Mouse (Mus musculus) v-Abl transformed pro-B cells (cell line): ENCODE results near the gene Unc13d.

Source experiments
- in situ Hi-C, 2 experiments: fragments of 400-800 bp; cut with MboI; formaldehyde crosslinking; loops; one replicate each; pipeline ENCODE4 v1.15.1; 2025; ENCODE audit not compliant: unreplicated experiment in 2 of 2

Unc13d gene

DNA sequence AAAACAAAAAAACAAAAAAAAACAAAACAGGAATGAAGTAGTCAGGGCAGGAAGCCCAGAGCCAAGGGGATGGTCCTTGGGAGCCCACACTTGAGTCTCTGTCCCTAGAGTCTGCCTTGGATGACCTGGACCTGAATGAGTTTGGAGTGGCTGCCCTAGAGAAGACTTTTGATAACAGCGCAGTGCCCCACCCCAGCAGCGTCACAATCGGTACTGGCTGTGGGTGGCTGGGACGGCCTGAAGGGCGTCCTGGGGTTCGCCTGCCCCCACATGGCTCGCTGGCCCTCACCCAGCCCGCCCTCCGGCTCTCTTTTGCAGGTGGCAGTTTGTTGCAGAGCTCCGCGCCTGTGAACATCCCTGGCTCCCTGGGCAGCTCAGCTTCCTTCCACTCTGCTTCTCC, 21.9 kb downstream of the Unc13d start:
- in situ Hi-C loops = no loop called here

DNA sequence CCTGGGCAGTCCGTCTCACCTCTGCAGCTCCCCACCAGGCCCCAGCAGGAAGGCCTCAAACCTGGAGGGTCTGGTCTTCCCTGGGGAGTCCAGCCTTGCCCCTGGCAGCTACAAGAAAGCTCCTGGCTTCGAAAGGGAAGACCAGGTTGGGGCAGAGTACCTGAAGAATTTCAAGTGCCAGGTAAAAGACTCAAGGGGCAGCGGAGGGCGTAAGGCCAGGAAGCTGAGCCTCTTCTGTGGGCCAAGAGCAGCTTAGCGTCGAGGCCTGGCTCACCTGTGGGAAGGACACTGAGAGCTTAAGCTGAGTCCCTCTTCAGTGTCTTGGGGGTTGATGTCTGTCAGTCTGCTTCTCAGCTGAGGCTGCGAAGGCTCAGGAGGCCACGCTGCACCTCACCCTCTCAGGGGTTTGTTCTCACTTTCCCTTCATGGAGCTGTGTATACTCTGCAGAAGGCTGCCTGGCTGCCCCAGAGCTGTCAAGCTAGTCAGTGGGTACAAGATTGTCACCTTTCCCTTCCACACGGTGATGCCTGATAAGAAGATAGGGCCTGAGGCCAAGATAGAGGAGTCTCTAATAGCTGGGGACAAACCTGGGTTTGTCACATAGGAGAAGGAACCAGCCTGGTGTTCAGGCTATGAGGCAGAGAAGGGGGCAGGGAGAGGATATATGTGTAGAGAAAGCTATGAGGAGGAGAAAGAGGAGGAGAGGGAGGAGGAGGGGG, 24.1 kb downstream of the Unc13d start:
- in situ Hi-C loops = no loop called here

DNA sequence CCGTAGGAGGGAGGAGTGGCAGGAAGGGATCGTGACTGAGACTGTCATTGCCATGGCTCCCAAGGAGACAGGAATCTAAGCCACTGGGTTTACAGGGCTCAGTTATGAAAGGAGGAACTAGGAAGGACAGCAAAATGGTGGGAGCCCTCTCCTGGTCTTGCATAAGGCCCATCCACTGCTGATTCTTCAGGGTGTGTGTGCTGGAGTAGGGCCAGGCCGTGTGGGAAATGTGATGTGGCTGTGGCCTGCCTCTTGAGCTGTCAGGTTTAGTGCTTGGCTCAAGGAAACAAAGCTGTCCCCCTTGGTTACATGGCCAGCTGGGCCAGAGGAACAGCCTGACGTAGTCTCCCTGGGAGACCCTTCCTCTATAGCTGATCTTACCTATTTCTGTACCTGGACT, 27.6 kb downstream of the Unc13d start:
- in situ Hi-C loops = no loop called here

DNA sequence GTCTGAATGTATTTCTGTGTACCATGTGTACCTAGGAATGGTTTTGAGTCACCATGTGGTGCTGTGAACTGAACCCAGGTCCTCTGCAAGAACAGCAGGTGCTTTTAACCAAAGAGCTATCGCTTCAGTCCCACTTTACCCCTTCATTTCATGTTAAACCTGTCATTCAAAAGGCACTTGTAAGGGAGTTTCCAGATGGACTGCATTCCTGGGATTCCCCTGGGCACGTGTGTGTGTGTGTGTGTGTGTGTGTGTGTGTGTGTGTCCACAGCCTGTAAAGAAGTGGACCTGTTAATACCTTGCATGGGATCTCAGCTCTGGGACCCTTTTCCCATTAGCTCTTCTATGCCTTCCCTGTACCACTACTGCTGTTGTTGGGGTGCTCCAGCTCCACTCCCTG, 28.2 kb downstream of the Unc13d start:
- in situ Hi-C loops = no loop called here

GRCm38 (mm10) chr11:116045173-116045572, 32.6 kb downstream of the Unc13d start:
- in situ Hi-C loops = no loop called here

DNA sequence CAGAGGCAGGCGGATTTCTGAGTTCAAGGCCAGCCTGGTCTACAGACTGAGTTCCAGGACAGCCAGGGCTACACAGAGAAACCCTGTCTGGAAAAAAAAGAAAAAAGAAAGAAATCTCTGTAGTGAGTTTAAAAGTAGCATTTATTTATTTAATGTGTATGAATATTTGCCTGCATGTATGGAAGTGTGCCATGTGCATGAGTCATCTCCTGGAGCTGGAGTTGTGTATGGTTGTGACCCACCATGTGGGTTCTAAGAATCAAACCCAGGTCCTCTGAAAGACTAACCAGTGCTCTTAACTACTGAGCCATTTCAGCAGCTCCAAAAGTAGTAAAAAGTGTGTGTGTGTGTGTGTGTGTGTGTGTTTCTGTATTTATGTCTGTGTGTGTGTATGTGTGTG, 34.5 kb downstream of the Unc13d start:
- in situ Hi-C loops = no loop called here

GRCm38 (mm10) chr11:116042372-116043138, 35.2 kb downstream of the Unc13d start:
- in situ Hi-C loops = no loop called here

DNA sequence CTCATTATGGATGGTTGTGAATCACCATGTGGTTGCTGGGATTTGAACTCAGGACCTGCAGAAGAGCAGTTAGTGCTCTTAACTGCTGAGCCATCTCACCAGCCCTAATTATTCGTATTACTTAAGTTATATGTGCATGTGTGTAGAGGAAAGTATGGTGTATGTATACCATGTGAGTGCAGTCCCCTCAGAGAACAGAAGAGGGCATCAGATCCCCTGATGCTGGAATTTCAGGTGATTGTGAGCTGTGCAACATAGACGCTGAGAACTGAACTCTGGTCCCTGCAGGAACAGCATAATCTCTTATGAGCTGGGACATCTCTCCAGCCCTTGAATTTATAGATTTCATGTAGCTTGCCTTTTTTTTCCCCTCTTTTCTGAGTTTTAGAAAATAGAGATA, 35.9 kb downstream of the Unc13d start:
- in situ Hi-C loops = no loop called here

DNA sequence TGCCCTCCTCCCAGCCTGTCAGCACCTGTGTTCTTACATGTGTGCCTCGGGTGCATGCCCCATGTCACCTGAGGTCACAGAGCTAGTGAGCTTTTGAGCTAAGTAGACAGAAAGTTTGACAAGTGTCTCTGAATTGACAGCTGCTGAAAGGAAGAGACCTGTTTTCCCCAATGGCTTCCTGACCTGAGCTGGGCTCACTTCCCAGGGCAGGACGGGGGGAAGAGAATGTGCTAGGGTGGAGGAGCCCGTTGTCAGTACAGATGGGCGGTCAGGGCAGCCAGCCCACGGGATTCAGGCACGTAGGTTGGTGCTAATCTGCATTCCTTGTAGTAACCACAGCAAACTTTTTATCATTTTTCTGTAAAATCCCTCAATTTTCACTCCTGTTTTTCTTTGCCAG, 37.2 kb downstream of the Unc13d start:
- in situ Hi-C loops = no loop called here

GRCm38 (mm10) chr11:116037826-116038225, 39.9 kb downstream of the Unc13d start:
- in situ Hi-C loops = no loop called here

DNA sequence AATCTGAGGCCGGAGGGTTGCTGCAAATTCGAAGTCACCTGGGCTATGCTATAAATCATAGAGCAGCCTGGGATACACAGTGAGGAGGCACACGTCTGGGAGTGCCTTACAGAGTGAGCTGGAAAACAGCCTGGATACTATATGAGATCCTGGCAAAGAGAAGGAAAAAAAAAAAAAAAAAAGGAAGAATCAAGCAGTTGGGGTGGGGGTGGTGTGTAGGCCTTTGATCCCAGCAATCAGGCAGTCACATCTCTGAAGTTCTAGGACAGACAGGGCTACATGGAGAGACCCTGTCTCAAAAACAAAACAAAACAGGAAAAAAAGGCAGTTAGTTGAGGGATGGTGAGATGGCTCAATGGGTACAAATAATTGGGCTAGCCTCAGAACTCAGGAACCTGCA, 41.1 kb downstream of the Unc13d start:
- in situ Hi-C loops = no loop called here

GRCm38 (mm10) chr11:116034584-116034983, 43.2 kb downstream of the Unc13d start:
- in situ Hi-C loops = loop anchor here (5.0 kb wide), 1 partner anchor 38 kb away; no protein-coding TSS in a partner anchor

- in situ Hi-C loops = loop anchor here (5.0 kb wide), 1 partner anchor 41 kb away; no protein-coding TSS in a partner anchor
Observed at GRCm38 (mm10) chr11:116030898-116031845, 46.6 kb downstream of the Unc13d start.

DNA sequence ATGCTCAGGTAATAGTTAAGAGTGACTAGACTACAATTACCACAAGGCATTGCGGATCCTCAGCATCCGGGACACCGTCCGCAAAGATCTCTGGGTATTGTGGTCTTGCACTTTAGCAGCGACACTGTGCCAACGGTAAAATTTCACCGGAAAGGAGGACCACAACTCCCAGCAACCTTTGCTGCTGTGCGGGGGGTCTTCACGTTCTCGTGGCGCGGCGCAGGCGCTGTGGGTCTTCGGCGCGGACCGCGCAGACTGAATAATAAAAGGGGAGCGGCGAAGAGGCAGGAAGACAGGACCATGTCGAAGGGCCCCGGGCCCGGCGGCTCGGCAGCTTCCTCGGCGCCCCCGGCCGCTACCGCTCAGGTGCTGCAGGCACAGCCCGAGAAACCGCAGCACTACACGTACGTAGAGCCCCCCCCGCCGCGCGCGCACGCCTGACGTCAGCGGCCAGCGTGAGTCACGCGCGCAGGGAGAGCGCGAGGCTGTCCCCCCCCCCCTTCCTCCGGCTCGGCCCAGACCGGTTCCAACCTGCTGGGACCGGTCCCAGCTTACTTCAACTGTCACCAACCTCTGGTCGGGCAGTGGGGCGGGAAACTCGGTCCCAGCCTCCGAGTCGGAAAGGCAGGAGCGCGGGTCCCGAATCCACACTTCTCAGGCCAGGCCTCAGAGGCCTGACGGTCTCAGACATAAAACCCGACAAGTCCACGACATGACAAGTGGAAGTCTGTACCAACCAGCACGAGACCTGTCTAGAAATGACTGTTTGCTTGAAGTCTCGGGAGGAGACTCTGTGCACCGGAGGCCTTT, 47.5 kb downstream of the Unc13d start, which contains the start of gene Unk:
Gene Unk, plus strand, starts transcription at position 235 of the 810 bp plus-strand sequence.
- in situ Hi-C loops = loop anchor here (5.0 kb wide), 1 partner anchor 42 kb away; no protein-coding TSS in a partner anchor

- in situ Hi-C loops = loop anchor here in 1 of 2 experiments (5.0 to 10.0 kb wide), 2 partner anchors 103 to 816 kb away; partner anchors contain the start of genes Jmjd6, Mettl23 and Trim65
Observed at GRCm38 (mm10) chr11:116029086-116029865, 48.5 kb downstream of the Unc13d start.

- in situ Hi-C loops = loop anchor here in 1 of 2 experiments (5.0 to 10.0 kb wide), 2 partner anchors 104 to 816 kb away; partner anchors contain the start of genes Jmjd6, Mettl23 and Trim65
Observed at GRCm38 (mm10) chr11:116028177-116028865, 49.4 kb downstream of the Unc13d start.

DNA sequence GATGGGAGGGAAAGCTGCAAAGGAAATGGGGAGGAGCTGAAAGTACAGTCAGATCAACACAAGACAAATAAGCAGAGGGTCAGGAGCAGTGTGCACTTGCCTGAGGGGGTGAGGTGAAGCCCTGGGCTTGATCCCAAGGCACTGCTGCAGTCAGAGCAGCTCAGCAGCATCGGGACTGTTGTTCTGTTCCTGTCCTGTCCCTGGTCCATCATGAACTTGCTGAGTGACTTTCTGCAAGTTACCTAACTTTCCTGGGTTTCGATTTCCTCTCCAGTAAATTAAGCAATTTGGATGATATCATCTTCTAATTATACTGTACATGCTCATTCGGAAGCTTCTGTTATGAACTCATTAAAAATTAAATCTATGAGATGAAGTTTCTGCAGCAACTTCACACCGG, 50.0 kb downstream of the Unc13d start, which contains the start of gene H3f3b:
Gene H3f3b, minus strand, starts transcription at position 207 of the 400 bp plus-strand sequence.
- in situ Hi-C loops = loop anchor here in 1 of 2 experiments (5.0 to 10.0 kb wide), 2 partner anchors 105 to 817 kb away; partner anchors contain the start of genes Jmjd6, Mettl23 and Trim65
